Mouse (Mus musculus) embryonic facial prominence, embryonic 14.5 days (tissue): ENCODE results near the gene Marf1. TPM values are rescaled to one million over a fixed set of nuclear protein-coding genes. Genes with fewer than 3 reads are reported as not detected.

Experiments
- ATAC-seq: fragments of 200-750 bp; cut with Nextera tagmentation; 2 replicates; pipeline ENCODE4 v1.8.0; 2017; ENCODE audit warnings: low read depth, moderate number of reproducible peaks, moderate TSS enrichment
- DNase-seq: peaks from one replicate; pipeline ENCODE4 v3.0.0-alpha.2; 2015; ENCODE audit warnings: low spot score
- H3K27ac ChIP-seq: fragments of 300-500 bp; sonication (generic); replicated peaks from 2 replicates; pipeline ENCODE4 v1.5.1; 2014; ENCODE audit warnings: low read depth, mild to moderate bottlenecking, low read length, moderate library complexity
- H3K27me3 ChIP-seq: fragments of 300-500 bp; sonication (generic); replicated peaks from 2 replicates; pipeline ENCODE4 v1.6.1; 2014; ENCODE audit warnings: low read length; ENCODE audit not compliant: control insufficient read depth, insufficient read depth
- H3K36me3 ChIP-seq: fragments of 300-500 bp; sonication (generic); 2 replicates; pipeline ENCODE4 v1.6.1; 2014; ENCODE audit warnings: low read length, mixed read lengths; ENCODE audit not compliant: control insufficient read depth, insufficient read depth
- H3K4me1 ChIP-seq: fragments of 300-500 bp; sonication (generic); 2 replicates; pipeline ENCODE4 v1.6.1; 2014; ENCODE audit warnings: antibody characterized with exemption, low read length; ENCODE audit not compliant: control insufficient read depth, insufficient read depth
- H3K4me2 ChIP-seq: fragments of 300-500 bp; sonication (generic); 2 replicates; pipeline ENCODE4 v1.6.1; 2014; ENCODE audit warnings: low read depth, mild to moderate bottlenecking, low read length, moderate library complexity, mixed read lengths
- H3K4me3 ChIP-seq: fragments of 300-500 bp; sonication (generic); 2 replicates; pipeline ENCODE4 v1.5.1; 2014; ENCODE audit warnings: low read depth, mild to moderate bottlenecking, low read length
- H3K9ac ChIP-seq: fragments of 300-500 bp; sonication (generic); 2 replicates; pipeline ENCODE4 v1.6.1; 2014; ENCODE audit warnings: low read depth, mild to moderate bottlenecking, low read length, moderate library complexity, mixed read lengths
- H3K9me3 ChIP-seq: fragments of 300-500 bp; sonication (generic); 2 replicates; pipeline ENCODE4 v1.6.1; 2016; ENCODE audit warnings: low read length; ENCODE audit not compliant: control insufficient read depth
- WGBS: fragments of 180-500 bp; shearing (Covaris S2); extraction: QIAGEN DNeasy Blood & Tissue Kit; methylation state at CpG from one replicate; pipeline ENCODE4 v1.1.7; 2014; 5-methylcytosine and 5-hydroxymethylcytosine counted together
- polyA plus RNA-seq: library from polyadenylated mRNA; unstranded; fragments of >200 nt; fragmentation: Nextera tagmentation; extraction: Ambion mirVana; gene quantifications from 2 replicates; pipeline ENCODE4 v1.2.1, GENCODE M21; 2014

Gene Marf1
- polyA plus RNA-seq, 1 experiment from 2014 or later = 14.9 TPM

DNA sequence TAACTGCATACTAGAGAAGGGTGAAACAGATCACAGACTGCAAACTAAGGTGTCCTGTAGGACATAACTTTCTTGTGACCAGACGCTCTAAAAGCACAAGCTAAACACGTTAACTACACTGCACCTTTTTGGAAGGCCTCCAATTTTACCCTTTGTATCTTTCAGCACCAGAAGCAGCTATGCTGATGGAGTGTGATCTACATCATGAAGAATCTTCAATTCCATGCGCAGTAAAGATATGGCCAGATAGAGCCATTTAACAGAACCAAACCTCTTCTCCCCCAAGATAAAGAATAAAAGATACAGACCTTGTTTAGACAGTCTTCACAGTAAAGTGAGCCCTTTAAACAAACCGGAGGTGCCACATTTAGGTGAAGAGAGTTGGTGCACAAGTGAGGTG, 11.4 kb downstream of the Marf1 start:
- H3K4me2 ChIP-seq = no peak overlapping the region
- no peaks in the 10 kb centered on the region for H3K4me1 ChIP-seq
- ATAC-seq = no peak
- no peaks in the 10 kb centered on the region for H3K9me3 ChIP-seq
- no peak for DNase-seq
- no peak overlapping the region for H3K9ac ChIP-seq
- peaks cover 56% of the 10 kb centered on the region for H3K36me3 ChIP-seq
- no peak overlapping the region for H3K27ac ChIP-seq
- no peaks in the 10 kb centered on the region for H3K27me3 ChIP-seq
- H3K4me3 ChIP-seq = no peak overlapping the region
- WGBS = 90% methylated on average over 4 of the region's 4 CpGs

DNA sequence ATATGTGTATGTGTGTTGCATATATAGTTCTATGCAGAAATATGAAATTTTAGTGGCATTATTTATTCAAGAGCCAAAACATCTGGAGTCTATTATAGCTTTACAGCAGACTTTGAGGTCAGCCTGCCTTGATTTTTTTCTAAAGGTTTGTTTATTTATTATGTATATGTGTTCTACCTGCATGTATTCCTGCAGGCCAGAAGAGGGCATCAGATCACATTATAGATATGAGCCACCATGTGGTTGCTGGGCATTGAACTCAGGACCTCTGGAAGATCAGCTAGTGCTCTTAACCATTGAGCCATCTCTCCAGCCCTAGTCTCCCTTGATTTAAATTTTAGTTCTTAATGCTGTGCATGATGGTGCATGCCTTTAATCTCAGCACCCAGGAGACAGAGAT, 15.4 kb downstream of the Marf1 start:
- Histone ChIP-seq H3K9me3 (no peaks in the 10 kb centered on the region), H3K9ac (no peak overlapping the region), H3K27me3 (no peaks in the 10 kb centered on the region), H3K4me2 (no peak overlapping the region), H3K4me1 (no peaks in the 10 kb centered on the region), H3K36me3 (peaks cover 81% of the 10 kb centered on the region), H3K27ac (no peak overlapping the region), H3K4me3 (no peak overlapping the region)
- DNase-seq = no peak
- no peak for ATAC-seq

DNA sequence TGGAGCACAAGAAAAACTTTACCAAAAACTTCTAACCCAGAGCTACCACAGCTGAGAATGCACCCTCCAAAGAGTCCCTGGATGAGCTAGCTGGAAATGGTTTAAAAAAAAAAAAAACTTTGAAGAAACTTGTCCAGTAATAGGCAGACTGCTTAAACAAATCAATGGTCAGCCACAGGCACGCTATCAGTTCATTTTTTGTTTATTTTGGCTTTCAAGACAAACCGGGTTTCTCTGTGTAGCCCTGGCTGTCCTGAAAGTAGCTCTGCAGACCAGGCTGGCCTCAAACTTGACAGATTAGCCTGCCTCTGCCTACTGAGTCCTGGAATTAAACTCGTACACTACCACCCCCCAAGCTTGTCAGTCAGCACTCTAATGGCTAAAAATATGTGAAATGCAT, 19.9 kb downstream of the Marf1 start:
- Histone ChIP-seq H3K27me3 (no peaks in the 10 kb centered on the region), H3K9me3 (no peaks in the 10 kb centered on the region), H3K4me1 (no peaks in the 10 kb centered on the region), H3K27ac (no peak overlapping the region), H3K4me2 (no peak overlapping the region), H3K36me3 (peaks cover 86% of the 10 kb centered on the region), H3K4me3 (no peak overlapping the region), H3K9ac (no peak overlapping the region)
- ATAC-seq = no peak
- WGBS = 82% methylated on average over 3 of the region's 3 CpGs
- no peak for DNase-seq

DNA sequence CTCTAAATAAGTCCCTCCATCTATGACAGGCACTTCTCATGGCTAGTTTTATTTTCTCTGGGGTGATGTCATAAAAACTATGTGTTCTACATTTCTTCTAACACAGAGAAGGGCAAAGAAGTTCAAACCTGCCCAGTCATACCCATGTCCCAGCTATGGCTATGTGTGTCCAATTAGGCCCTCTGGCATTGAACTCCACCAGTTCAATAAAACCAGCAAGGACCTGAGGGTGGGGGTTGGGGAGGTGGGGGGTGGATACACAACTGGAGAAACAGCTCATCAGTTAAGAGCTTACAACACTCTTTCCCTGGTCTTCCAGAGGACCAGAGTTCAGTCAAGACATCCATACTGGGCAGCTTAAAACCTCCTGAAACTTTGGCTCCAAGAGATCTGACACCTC, 24.0 kb downstream of the Marf1 start:
- DNase-seq (no peak), ATAC-seq (no peak)
- Histone ChIP-seq H3K9me3 (no peaks in the 10 kb centered on the region), H3K27ac (no peak overlapping the region), H3K36me3 (peaks cover 93% of the 10 kb centered on the region), H3K4me3 (no peak overlapping the region), H3K4me2 (no peak overlapping the region), H3K4me1 (no peaks in the 10 kb centered on the region), H3K9ac (no peak overlapping the region), H3K27me3 (no peaks in the 10 kb centered on the region)

GRCm38 (mm10) chr16:14137976-14138561, 25.1 kb downstream of the Marf1 start:
- H3K9ac ChIP-seq = no peak overlapping the region
- H3K36me3 ChIP-seq = peaks cover 93% of the 10 kb centered on the region
- DNase-seq = no peak
- no peak overlapping the region for H3K4me3 ChIP-seq
- no peaks in the 10 kb centered on the region for H3K9me3 ChIP-seq
- no peak overlapping the region for H3K27ac ChIP-seq
- no peaks in the 10 kb centered on the region for H3K27me3 ChIP-seq
- H3K4me2 ChIP-seq = no peak overlapping the region
- ATAC-seq = no peak
- H3K4me1 ChIP-seq = no peaks in the 10 kb centered on the region
- WGBS = 82% methylated on average over 1 of the region's 1 CpGs

DNA sequence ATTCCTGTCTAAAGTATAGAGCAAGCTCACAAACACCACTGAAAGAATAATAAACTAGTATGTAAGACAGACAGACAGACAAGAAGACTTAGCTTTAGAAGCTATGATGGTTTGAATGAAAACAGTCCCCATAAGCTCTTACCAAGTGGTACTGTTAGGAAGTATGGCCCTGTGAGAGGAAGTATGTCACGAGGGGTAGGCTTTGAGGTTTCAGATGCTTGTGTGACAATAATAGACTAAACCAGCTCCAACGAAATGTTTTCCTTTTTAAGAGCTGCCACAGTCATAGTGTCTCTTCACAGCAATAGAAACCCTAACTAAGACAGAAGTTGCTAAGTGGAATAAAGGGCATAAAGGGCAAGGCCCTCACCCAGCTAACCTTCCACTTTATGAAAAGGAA, 28.1 kb downstream of the Marf1 start:
- 93% methylated on average over 2 of the region's 2 CpGs for WGBS
- no peak overlapping the region for H3K9ac ChIP-seq
- H3K36me3 ChIP-seq = peaks cover 94% of the 10 kb centered on the region

GRCm38 (mm10) chr16:14131838-14132237, 31.3 kb downstream of the Marf1 start:
- peaks cover 98% of the 10 kb centered on the region for H3K36me3 ChIP-seq
- ATAC-seq = no peak
- WGBS = 86% methylated on average over 5 of the region's 5 CpGs

More for the DNA sequence above, 28.1 kb downstream of the Marf1 start:
- H3K27me3 ChIP-seq = no peaks in the 10 kb centered on the region
- H3K27ac ChIP-seq = no peak overlapping the region
- ATAC-seq (no peak), DNase-seq (no peak)
- H3K4me3 ChIP-seq = no peak overlapping the region
- H3K9me3 ChIP-seq = no peaks in the 10 kb centered on the region
- H3K4me1 ChIP-seq = no peaks in the 10 kb centered on the region
- H3K4me2 ChIP-seq = no peak overlapping the region

GRCm38 (mm10) chr16:14131376-14131775, 31.8 kb downstream of the Marf1 start:
- Histone ChIP-seq H3K36me3 (peaks cover 98% of the 10 kb centered on the region), H3K9me3 (no peaks in the 10 kb centered on the region), H3K9ac (no peak overlapping the region), H3K27me3 (no peaks in the 10 kb centered on the region), H3K27ac (no peak overlapping the region), H3K4me1 (no peaks in the 10 kb centered on the region), H3K4me2 (no peak overlapping the region), H3K4me3 (no peak overlapping the region)
- 86% methylated on average over 3 of the region's 3 CpGs for WGBS
- DNase-seq (no peak), ATAC-seq (no peak)

More at GRCm38 (mm10) chr16:14131838-14132237, 31.3 kb downstream of the Marf1 start:
- H3K4me2 ChIP-seq = no peak overlapping the region
- H3K4me3 ChIP-seq = no peak overlapping the region
- H3K9ac ChIP-seq = no peak overlapping the region
- no peaks in the 10 kb centered on the region for H3K4me1 ChIP-seq
- DNase-seq = no peak
- H3K27me3 ChIP-seq = no peaks in the 10 kb centered on the region
- no peaks in the 10 kb centered on the region for H3K9me3 ChIP-seq
- H3K27ac ChIP-seq = no peak overlapping the region

GRCm38 (mm10) chr16:14130796-14131195, 32.4 kb downstream of the Marf1 start:
- Histone ChIP-seq H3K4me3 (no peak overlapping the region), H3K36me3 (peaks cover 98% of the 10 kb centered on the region), H3K27me3 (no peaks in the 10 kb centered on the region), H3K9me3 (no peaks in the 10 kb centered on the region), H3K9ac (no peak overlapping the region), H3K4me2 (no peak overlapping the region), H3K4me1 (no peaks in the 10 kb centered on the region), H3K27ac (no peak overlapping the region)
- ATAC-seq (no peak), DNase-seq (no peak)
- 92% methylated on average over 7 of the region's 7 CpGs for WGBS
